Mouse (Mus musculus) kidney, adult 2 months (tissue): Measurements from ENCODE around the gene Dyx1c1.

Experiments
- CTCF ChIP-seq: fragments of 200-500 bp; conservative IDR thresholded peaks from 2 replicates; pipeline ENCODE4 v1.5.1; 2011; ENCODE audit warnings: low read depth, mild to moderate bottlenecking, control low read depth, low read length, moderate library complexity, mixed read lengths; ENCODE audit not compliant: insufficient read depth, insufficient read length
- POLR2A ChIP-seq: fragments of 200-500 bp; IDR thresholded peaks from one replicate; pipeline ENCODE4 v1.6.1; 2011; ENCODE audit warnings: low read depth, low read length, control low read depth

- TF ChIP-seq CTCF (no peak), POLR2A (no peak)
Measured at GRCm38 (mm10) chr9:73002177-73002576, 43.6 kb downstream of the Dyx1c1 start.
